Mouse (Mus musculus): ENCODE measurements at regions not wholly inside any gene's neighbourhood (a gene's known extent, or its start where the extent isn't known, plus 50 kb on each side); places are given as distances from the start of the nearest gene placed in this dataset.

DNA sequence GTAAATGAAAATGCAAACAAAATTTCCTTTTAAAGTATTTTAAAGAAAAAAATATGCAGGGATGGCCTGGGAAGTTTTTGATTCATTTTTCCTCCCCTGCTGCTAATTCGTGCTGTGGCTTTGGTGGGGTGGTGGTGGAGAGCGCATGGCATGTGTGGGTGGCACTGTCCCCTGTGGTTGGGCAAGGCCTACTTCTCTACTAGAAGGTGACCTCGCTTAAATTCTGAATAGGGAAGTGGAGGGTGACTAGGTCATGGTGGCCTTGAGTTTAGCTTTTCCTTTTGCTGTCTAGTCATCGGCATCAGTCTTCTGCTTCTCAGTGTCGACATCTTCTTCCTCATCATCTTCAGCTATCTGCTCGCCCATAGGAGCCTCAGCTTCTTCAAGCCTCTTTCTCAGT lies 69.3 kb upstream of the Nek7 start:
- ATAC-seq, result no peak
- Histone ChIP-seq H3K9me3 (ENCODE audit: low read length) (no peaks in the 10 kb centered on the region), H3K27me3 (ENCODE audit: insufficient read depth, low read length) (no peaks in the 10 kb centered on the region), H3K4me1 (ENCODE audit: insufficient read depth) (no peaks in the 10 kb centered on the region), H3K4me3 (ENCODE audit: low read depth, low read length) (no peak overlapping the region), H3K4me2 (ENCODE audit: low read depth) (no peak overlapping the region), H3K9ac (no peak overlapping the region), H3K36me3 (ENCODE audit: insufficient read depth) (no peaks in the 10 kb centered on the region), H3K27ac (ENCODE audit: low read depth, low read length) (no peak overlapping the region)
- no peak for DNase-seq
- no peak for TF ChIP-seq CTCF (IDR thresholded peaks at IDR 0.05; ENCODE audit: low read depth)
- WGBS, result 88% methylated on average over 6 of the region's 6 CpGs

DNA sequence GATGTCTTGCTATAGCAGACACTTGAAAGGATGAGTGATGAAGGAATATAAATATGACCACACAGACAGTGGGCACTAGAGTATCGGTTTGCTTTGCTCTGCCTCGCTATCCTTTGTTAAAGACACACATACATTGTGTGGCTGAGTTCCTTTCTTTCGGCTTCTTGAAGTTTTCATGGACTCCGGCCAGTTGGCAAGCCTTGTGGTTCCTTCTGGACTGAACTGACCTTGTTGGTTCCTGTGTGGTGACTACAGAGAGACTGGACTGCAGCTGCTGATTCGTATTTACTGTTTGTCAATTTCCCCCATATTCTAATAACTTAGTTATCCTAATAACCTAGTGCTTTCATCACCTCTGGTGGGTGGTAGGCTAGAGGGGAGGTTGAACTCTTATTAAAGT lies 66.8 kb upstream of the Nek7 start:
- H3K4me1 ChIP-seq (ENCODE audit: insufficient read depth), result no peaks in the 10 kb centered on the region
- ATAC-seq (no peak), DNase-seq (no peak)
- H3K36me3 ChIP-seq (ENCODE audit: insufficient read depth), result no peaks in the 10 kb centered on the region
- H3K4me3 ChIP-seq (ENCODE audit: low read depth, low read length), result no peak overlapping the region
- no peak for TF ChIP-seq CTCF (IDR thresholded peaks at IDR 0.05; ENCODE audit: low read depth)
- no peaks in the 10 kb centered on the region for H3K9me3 ChIP-seq (ENCODE audit: low read length)
- H3K27me3 ChIP-seq (ENCODE audit: insufficient read depth, low read length), result no peaks in the 10 kb centered on the region
- no peak overlapping the region for H3K9ac ChIP-seq
- H3K27ac ChIP-seq (ENCODE audit: low read depth, low read length), result no peak overlapping the region
- no peak overlapping the region for H3K4me2 ChIP-seq (ENCODE audit: low read depth)
- WGBS, result 64% methylated on average over 5 of the region's 5 CpGs

GRCm38 (mm10) chr1:138683711-138684110 lies 63.8 kb upstream of the Nek7 start:
- Histone ChIP-seq H3K27ac (ENCODE audit: low read depth, low read length) (no peak overlapping the region), H3K27me3 (ENCODE audit: insufficient read depth, low read length) (no peaks in the 10 kb centered on the region), H3K9me3 (ENCODE audit: low read length) (no peaks in the 10 kb centered on the region), H3K36me3 (ENCODE audit: insufficient read depth) (no peaks in the 10 kb centered on the region), H3K4me1 (ENCODE audit: insufficient read depth) (no peaks in the 10 kb centered on the region), H3K4me3 (ENCODE audit: low read depth, low read length) (no peak overlapping the region), H3K9ac (no peak overlapping the region), H3K4me2 (ENCODE audit: low read depth) (no peak overlapping the region)
- DNase-seq, result no peak
- ATAC-seq, result no peak
- no peak for TF ChIP-seq CTCF (IDR thresholded peaks at IDR 0.05; ENCODE audit: low read depth)
- WGBS, result 80% methylated on average over 10 of the region's 10 CpGs

DNA sequence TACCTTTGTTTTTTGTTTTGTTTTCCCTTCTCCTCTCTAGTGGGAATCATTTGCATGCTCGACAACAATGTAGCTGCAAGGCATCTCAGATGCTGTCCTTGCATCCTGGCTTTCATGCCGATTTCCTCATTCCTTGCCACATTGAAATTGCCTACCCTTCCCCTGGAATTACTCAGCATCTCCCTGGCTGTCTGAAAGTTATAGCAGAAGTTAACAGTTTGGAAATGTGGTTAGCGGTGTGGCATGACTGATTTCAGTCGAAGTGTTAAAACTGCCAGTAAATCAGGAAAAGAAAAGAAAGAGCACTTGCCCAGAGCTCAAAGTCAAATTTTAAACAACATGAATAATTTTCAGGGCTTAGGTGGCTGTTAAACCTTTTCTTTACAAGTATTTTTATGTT lies 62.0 kb upstream of the Nek7 start:
- Histone ChIP-seq H3K4me3 (ENCODE audit: low read depth, low read length) (no peak overlapping the region), H3K27ac (ENCODE audit: low read depth, low read length) (no peak overlapping the region), H3K9me3 (ENCODE audit: low read length) (no peaks in the 10 kb centered on the region), H3K27me3 (ENCODE audit: insufficient read depth, low read length) (no peaks in the 10 kb centered on the region), H3K9ac (no peak overlapping the region), H3K4me2 (ENCODE audit: low read depth) (no peak overlapping the region), H3K4me1 (ENCODE audit: insufficient read depth) (no peaks in the 10 kb centered on the region), H3K36me3 (ENCODE audit: insufficient read depth) (no peaks in the 10 kb centered on the region)
- no peak for TF ChIP-seq CTCF (IDR thresholded peaks at IDR 0.05; ENCODE audit: low read depth)
- ATAC-seq, result no peak
- DNase-seq, result no peak
- WGBS, result 65% methylated on average over 4 of the region's 4 CpGs

- Histone ChIP-seq H3K27ac (ENCODE audit: low read depth, low read length) (no peak overlapping the region), H3K36me3 (ENCODE audit: insufficient read depth) (no peaks in the 10 kb centered on the region), H3K27me3 (ENCODE audit: insufficient read depth, low read length) (no peaks in the 10 kb centered on the region), H3K4me3 (ENCODE audit: low read depth, low read length) (no peak overlapping the region), H3K4me2 (ENCODE audit: low read depth) (no peak overlapping the region), H3K9me3 (ENCODE audit: low read length) (no peaks in the 10 kb centered on the region), H3K4me1 (ENCODE audit: insufficient read depth) (no peaks in the 10 kb centered on the region), H3K9ac (no peak overlapping the region)
- 89% methylated on average over 4 of the region's 4 CpGs for WGBS
- ATAC-seq (no peak), DNase-seq (no peak)
- TF ChIP-seq CTCF (IDR thresholded peaks at IDR 0.05; ENCODE audit: low read depth), result no peak
Measured at GRCm38 (mm10) chr1:138674199-138674598, 54.3 kb upstream of the Nek7 start.
